Mouse (Mus musculus) mesoderm, embryonic 11.5 days (tissue): Measurements from ENCODE around the gene Wdr82.
A peak's percentile ranks its signal among the peaks of the same experiment; 100 is the strongest.
"Not testable (repeated sequence)": the region's sequence is repeated elsewhere in the genome, so short reads cannot be mapped to it uniquely, and the experiment has no call there.

Experiments
- DNase-seq: peaks from one replicate; pipeline ENCODE4 v3.0.0-alpha.2; 2012; ENCODE audit warnings: low read depth, low spot score

Wdr82 gene

DNA sequence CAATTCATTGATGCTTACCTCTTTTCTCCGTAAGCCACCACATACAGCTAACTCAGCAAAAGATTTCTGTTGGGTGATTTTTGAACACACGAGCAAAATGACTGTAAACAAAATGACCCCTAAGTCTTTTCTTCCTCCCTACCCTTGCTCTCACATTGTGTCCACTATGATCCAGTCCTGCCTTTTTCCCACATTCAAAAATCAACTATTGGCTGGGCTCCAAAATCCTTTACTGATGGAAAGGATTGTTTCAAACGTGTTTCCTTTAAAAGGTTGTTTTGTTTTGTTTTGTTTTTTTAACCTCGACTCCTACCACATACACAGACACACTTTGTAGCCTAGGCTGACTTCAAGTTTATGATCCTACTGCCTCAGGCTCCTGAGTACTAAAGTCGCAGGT, 10.3 kb upstream of the Wdr82 start:
- no peak for DNase-seq

- no peak for DNase-seq
Measured at GRCm38 (mm10) chr9:106166709-106167108, 4.0 kb upstream of the Wdr82 start.

- DNase-seq: no peak
Measured at GRCm38 (mm10) chr9:106167241-106167640, 3.5 kb upstream of the Wdr82 start.

- DNase-seq: no peak
Measured at GRCm38 (mm10) chr9:106167703-106168102, 3.0 kb upstream of the Wdr82 start.

- DNase-seq: not testable (repeated sequence)
Measured at GRCm38 (mm10) chr9:106169006-106169405, 1.7 kb upstream of the Wdr82 start.

DNA sequence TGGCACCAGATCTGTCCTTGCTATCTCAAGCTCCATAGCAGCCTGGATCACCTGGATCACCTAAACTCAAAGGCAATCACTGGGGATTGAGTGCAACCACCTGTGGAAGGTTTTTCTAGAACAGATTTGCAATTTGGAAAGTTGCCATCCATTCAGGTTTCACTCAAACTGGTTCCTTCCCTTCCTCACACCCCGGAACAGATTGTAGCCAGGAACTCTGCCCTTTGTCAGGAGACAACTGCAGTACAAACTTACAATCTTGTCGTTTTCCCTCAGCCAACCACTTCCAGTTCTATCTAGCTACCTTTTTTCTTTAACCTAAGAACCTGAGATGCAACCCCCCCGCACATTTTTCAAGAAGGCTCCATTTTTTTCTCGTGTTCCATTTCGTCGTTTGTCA, 811 bp upstream of the Wdr82 start:
- DNase-seq: no peak

DNA sequence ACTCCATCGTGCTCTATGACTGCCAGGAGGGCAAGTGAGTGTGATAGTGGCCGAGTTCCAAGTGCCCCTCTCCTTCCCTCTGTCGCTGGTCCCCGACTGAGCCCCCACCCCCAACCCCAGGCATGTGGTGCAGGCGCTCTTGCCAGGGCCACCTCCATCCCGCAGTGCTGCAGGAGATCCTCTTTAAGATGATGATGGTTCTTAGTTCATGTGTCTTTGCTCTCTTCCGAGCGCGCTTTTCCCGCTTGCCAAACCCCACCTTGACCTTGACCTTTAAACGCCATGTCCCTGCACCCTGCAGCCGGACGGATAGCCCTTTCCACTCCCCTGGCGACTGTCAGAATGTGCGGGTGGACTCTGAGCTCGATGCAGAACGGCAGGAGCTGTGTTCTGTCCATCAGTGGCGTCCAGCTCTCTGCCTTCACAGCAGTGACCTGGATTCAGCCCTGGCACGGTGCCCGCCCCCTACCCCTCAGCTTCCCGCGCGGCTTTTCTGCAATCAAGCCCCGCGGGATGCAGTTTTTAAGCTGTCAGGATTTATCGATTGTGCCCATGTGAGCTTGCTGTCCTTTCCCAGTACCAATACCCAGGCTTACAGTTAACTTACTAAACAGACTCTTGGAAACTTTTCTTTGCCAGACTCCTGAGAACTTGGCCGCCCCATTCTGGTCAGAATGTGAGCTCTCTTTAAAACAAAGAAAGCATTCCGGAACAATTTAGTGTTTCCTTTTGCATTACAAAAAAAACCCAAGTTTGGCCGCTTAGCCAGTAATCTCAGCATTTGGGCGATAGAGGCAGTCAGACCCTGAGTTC, 824 bp downstream of the Wdr82 start:
- peak; percentile 64 for DNase-seq

DNA sequence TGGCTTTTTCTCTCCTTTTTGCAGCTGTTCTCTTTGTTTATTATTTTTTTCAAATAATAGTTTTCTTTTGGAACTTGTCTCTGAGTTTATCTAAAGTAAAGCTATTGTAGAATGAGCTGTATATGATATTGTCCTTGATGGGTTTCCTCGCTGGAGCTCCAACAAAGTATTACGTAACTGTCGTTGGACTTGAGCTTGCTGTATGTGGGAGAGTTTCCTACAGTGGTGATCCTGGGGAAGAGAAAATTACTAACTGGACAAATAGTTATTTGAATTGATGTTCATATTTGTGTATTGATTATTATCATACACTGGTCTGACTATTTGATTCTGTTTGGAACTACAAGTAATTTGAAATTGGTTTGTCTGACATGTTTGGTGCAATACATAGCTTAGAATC, 1.8 kb downstream of the Wdr82 start:
- DNase-seq: no peak

- no peak for DNase-seq
Measured at GRCm38 (mm10) chr9:106173363-106173762, 2.6 kb downstream of the Wdr82 start.

- no peak for DNase-seq
Measured at GRCm38 (mm10) chr9:106175552-106176200, 4.9 kb downstream of the Wdr82 start.

DNA sequence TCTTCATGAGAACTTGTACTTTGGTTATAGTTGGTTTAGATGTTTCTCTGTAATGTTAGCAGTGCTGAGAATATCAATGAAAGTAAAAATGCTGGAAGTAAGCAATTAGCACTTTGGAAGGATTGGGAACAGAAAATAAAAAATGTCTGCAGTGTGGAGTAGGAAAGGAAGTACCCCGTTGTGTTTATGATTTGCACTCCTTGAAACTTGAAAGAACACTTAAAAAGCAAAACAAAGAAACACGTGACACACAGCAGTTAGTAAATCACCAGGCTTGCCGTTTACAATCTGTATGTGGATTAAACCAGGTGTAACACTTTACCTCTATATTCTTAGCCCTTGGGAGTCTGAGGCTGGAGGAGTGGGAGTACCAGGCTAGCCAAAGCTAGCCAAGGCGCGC, 6.0 kb downstream of the Wdr82 start:
- no peak for DNase-seq

DNA sequence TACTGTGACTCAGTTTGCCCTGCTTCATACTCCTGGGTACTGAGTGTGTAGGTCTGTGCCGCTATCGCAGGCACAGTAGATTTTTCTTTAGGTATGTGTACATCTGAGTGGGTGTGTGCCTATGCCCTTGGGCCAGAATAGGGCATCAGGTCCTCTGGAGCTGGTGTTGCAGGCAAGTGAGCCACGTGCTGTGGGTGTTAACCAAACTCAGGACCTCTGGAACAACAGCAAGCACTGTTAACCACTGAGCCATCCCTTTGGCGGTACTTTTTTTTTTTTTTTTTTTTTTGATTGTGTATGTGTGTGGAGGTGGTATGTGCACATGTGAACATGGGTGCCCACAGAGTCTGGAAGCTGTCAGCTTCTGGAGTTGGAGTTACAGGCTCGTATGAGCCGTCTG, 7.1 kb downstream of the Wdr82 start:
- DNase-seq: no peak

DNA sequence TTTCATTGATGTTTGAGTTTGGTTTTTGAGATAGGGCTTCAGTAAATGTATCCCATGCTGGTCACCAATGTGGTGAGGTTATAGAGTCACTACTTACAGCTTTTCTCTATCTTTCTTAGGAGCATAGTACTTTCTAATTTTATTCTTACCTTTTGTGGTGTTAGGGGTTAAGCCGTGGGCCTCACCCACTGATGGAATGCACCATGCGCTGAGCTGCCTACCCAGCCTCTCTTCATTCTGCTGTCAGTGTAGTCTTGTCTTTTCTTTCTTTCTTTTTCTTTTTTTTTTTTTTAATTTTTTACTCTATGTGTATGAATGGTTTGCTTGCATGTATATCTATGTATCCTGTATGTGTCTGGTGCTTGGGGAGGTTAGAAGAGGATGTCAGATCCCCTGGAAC, 8.7 kb downstream of the Wdr82 start:
- no peak for DNase-seq

GRCm38 (mm10) chr9:106179964-106180363, 9.2 kb downstream of the Wdr82 start:
- DNase-seq: no peak

- DNase-seq: no peak
Measured at GRCm38 (mm10) chr9:106182146-106182545, 11.4 kb downstream of the Wdr82 start.

GRCm38 (mm10) chr9:106183996-106184395, 13.3 kb downstream of the Wdr82 start:
- no peak for DNase-seq

- DNase-seq: no peak
Measured at GRCm38 (mm10) chr9:106191355-106191754, 20.6 kb downstream of the Wdr82 start.

GRCm38 (mm10) chr9:106192024-106192423, 21.3 kb downstream of the Wdr82 start:
- DNase-seq: no peak

DNA sequence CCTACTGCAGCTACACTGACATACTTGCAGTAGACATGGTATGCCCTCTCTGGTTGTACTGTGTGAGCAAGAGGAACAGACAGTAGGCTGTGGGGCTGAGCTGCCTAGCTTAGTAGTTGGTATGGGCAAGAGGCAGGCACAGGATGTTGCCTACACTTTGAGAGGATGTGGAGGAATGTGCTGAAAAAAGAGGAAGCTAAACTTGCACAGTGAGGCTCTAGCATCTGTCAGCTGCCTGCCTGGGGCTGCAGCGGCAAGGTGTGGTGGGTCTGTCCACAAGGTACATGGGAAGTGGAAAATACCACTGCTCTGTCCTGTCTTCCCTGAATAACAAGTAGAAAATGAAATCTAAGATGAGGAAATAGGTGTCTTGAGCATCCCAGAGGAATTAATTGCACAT, 22.3 kb downstream of the Wdr82 start:
- DNase-seq: no peak

- DNase-seq: no peak
Measured at GRCm38 (mm10) chr9:106193930-106194807, 23.4 kb downstream of the Wdr82 start.

- DNase-seq: no peak
Measured at GRCm38 (mm10) chr9:106195693-106196092, 25.0 kb downstream of the Wdr82 start.

GRCm38 (mm10) chr9:106197081-106197713, 26.5 kb downstream of the Wdr82 start:
- DNase-seq: no peak
